Mouse (Mus musculus): ENCODE measurements at regions not wholly inside any gene's neighbourhood (a gene's known extent, or its start where the extent isn't known, plus 50 kb on each side); places are given as distances from the start of the nearest gene placed in this dataset.

DNA sequence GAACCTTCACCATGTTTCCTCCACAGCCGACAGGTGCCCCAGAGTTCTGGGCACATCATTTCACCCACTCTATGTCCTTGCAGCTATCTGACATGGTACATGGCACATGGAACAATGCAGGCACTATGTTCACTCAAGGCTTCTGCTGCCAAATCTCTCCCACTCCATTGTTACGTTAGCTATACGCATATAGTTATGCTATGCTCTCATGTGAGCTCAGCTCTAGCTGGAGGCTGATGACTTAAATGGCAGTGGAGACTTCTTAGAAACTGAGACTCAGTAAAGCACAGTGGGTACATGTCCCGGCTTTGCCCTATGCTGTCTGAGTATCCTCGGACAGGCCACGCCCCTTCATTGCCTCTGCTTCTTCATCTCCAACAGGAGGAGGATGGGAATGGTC is 91.0 kb downstream of the Axin2 start:
- no peak overlapping the region for H3K27ac ChIP-seq (replicated peaks; ENCODE audit: low read depth, low read length)
- no peak overlapping the region for H3K4me3 ChIP-seq (ENCODE audit: insufficient read depth, low read depth, low read length)
- H3K4me1 ChIP-seq (ENCODE audit: control insufficient read depth, insufficient read depth, insufficient read length, low read length) = no peaks in the 10 kb centered on the region; the same call in 1 of the 2 replicates

DNA sequence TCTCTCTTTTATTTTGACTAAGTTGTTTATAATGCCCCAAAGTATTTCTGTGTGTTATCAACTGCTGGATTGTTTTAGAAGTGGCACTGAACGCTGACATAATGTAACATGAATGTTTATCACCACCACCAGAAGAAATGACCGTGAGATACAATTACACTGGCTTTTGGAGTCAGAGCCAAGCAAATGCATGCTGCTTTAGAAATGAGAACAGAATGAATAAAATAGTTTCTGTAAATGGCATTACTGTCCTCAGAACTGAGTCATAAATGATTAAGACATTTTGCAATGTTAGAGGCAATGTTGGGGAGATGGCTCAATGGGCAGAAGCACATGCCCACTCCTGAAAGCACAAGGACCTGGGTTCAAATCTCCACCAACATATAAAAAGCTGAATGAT is 88.7 kb downstream of the Axin2 start:
- H3K27ac ChIP-seq (replicated peaks; ENCODE audit: low read depth, low read length) = no peak overlapping the region

DNA sequence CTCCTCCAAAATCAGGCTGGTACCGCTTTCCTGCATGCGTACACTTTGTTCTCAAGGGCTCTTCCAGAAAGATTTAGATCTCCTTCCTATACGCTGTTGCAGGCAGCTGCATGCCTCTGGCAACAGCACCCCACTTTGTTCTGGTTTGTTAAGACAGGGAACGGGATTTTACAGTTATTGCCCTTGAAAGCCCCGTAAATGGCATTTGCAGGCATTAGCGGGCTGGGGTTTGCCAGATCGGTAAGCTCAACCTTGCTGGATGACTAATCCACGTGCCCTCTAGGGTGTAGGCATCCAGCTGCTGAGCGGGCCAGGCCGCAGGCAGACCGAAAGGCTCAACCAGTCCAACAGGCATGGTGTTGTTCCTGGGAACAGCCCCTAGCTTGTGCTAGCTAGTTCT is 85.5 kb downstream of the Axin2 start:
- no peak overlapping the region for H3K27ac ChIP-seq (replicated peaks; ENCODE audit: low read depth, low read length)

More for the DNA sequence above, 88.7 kb downstream of the Axin2 start:
- no peak overlapping the region for H3K4me3 ChIP-seq (ENCODE audit: insufficient read depth, low read depth, low read length)
- H3K4me1 ChIP-seq (ENCODE audit: control insufficient read depth, insufficient read depth, insufficient read length, low read length) = no peaks in the 10 kb centered on the region

More for the DNA sequence above, 85.5 kb downstream of the Axin2 start:
- no peaks in the 10 kb centered on the region for H3K4me1 ChIP-seq (ENCODE audit: control insufficient read depth, insufficient read depth, insufficient read length, low read length)
- no peak overlapping the region for H3K4me3 ChIP-seq (ENCODE audit: insufficient read depth, low read depth, low read length)

Data from brown adipose tissue, adult 24 weeks (tissue).